In genomic region chr2:117438586-117439371, GRCm38 (mm10) we compare ENCODE assay signal across 8 mouse cellular contexts.
A peak's percentile ranks its signal among the peaks of the same experiment; 100 is the strongest.
DNase-seq lines count a peak whose midpoint lies in the region; ATAC-seq and TF ChIP-seq lines count a peak whose summit lies in the region.

No protein-coding gene starts in this region.

- H3K27me3 ChIP-seq in CH12.LX (replicated peaks), result no peaks in the 10 kb centered on the region
- H3K27me3 ChIP-seq in embryonic facial prominence, embryonic 10.5 days (replicated peaks; ENCODE audit: low read depth, poor library complexity, severe bottlenecking), result no peaks in the 10 kb centered on the region
- no peaks in the 10 kb centered on the region for H3K27me3 ChIP-seq in thymus, adult 2 months (ENCODE audit: control insufficient read depth, insufficient read depth, low read length)

- H3K4me2 ChIP-seq in CH12.LX (ENCODE audit: insufficient read depth, low read depth, poor library complexity, severe bottlenecking), result no peak overlapping the region

- no peak overlapping the region for H3K4me3 ChIP-seq in CH12.LX (replicated peaks in 1 of 3; ENCODE audit: low read depth in 2 of 3, low read length in 2 of 3, poor library complexity in 1 of 3)
- no peak overlapping the region for H3K4me3 ChIP-seq in embryonic facial prominence, embryonic 10.5 days
- H3K4me3 ChIP-seq in lung, adult 2 months (replicated peaks; ENCODE audit: extremely low read depth, low read depth, low read length), result no peak overlapping the region
- no peak overlapping the region for H3K4me3 ChIP-seq in thymus, adult 2 months (ENCODE audit: control insufficient read depth, insufficient read depth, low read length)

- no peak for TF ChIP-seq EP300 in CH12.LX (IDR thresholded peaks at IDR 0.05; ENCODE audit: low read length)

- peaks cover 3% of the 10 kb centered on the region for H3K9me3 ChIP-seq in CH12.LX (replicated peaks; ENCODE audit: low read length)
- H3K9me3 ChIP-seq in embryonic facial prominence, embryonic 10.5 days, result no peaks in the 10 kb centered on the region

- peak; percentile 75 for DNase-seq in CH12.LX (ENCODE audit: extremely low read depth)
- peak; percentile 62 for DNase-seq in adrenal gland, postnatal 25 days
- peak; percentile 73 for DNase-seq in embryonic facial prominence, embryonic 10.5 days (ENCODE audit: low spot score)
- peak; percentile 65 to 69 for DNase-seq in heart, postnatal 36 days
- DNase-seq in large intestine, adult 2 months (ENCODE audit: low read depth, low spot score), result peak; percentile 19
- peak; percentile 46 for DNase-seq in lung, adult 2 months
- peak; percentile 85 for DNase-seq in thymus, adult 2 months

- in situ Hi-C loops in CH12.LX (cut with MboI; ENCODE audit: low pct_ligation_motif_present, low pct_unique_long_range_greater_than_20kb, low sequenced_read_pairs), result no loop called here

- TF ChIP-seq RAD21 in CH12.LX (IDR thresholded peaks at IDR 0.05; ENCODE audit: low read depth, low read length), result peak; percentile 88

- WGBS in embryonic facial prominence, embryonic 10.5 days, result 67% methylated on average over 8 of the region's 8 CpGs
- WGBS in large intestine, adult 2 months, result 57% methylated on average over 8 of the region's 8 CpGs
- WGBS in lung, adult 2 months, result 56% methylated on average over 8 of the region's 8 CpGs
- 9% methylated on average over 8 of the region's 8 CpGs for WGBS in thymus, adult 2 months

- no peak overlapping the region for H3K9ac ChIP-seq in CH12.LX (ENCODE audit: insufficient read depth, low read depth)

- intact Hi-C loops in heart, postnatal 36 days (cut with DNase I), result loop anchor here (1.0 to 5.0 kb wide), 3 partner anchors 96 to 540 kb away; partner anchors contain the start of gene Rasgrp1

- no peak for TF ChIP-seq POLR2A in CH12.LX (IDR thresholded peaks at IDR 0.05; ENCODE audit: low read depth, low read length)
- no peak for TF ChIP-seq POLR2A in lung, adult 2 months (IDR thresholded peaks at IDR 0.05; ENCODE audit: borderline replicate concordance, extremely low read depth, low read depth, low read length)
- TF ChIP-seq POLR2A in thymus, adult 2 months (IDR thresholded peaks at IDR 0.05; ENCODE audit: control insufficient read depth, extremely low read depth, insufficient read depth, low read length, poor library complexity), result no peak

- no peak overlapping the region for H3K27ac ChIP-seq in CH12.LX (ENCODE audit: insufficient read depth, low read depth)
- no peak overlapping the region for H3K27ac ChIP-seq in embryonic facial prominence, embryonic 10.5 days (replicated peaks)
- peak overlapping the region; percentile 90 for H3K27ac ChIP-seq in thymus, adult 2 months (ENCODE audit: control insufficient read depth, insufficient read depth, low read length)

- no peaks in the 10 kb centered on the region for H3K79me2 ChIP-seq in CH12.LX (replicated peaks; ENCODE audit: control insufficient read depth, extremely low read depth, insufficient read depth, poor library complexity, severe bottlenecking)

- dilution Hi-C loops in CH12.LX (cut with MboI; ENCODE audit: extremely low pct_ligation_motif_present, extremely low pct_unique_long_range_greater_than_20kb, low sequenced_read_pairs), result no loop called here

- peak; percentile 87 to 92 for TF ChIP-seq CTCF in CH12.LX (conservative IDR thresholded peaks at IDR 0.05 in 1 of 2, IDR thresholded peaks at IDR 0.05 in 1 of 2; ENCODE audit: low read depth in 2 of 2, low read length in 2 of 2)
- peak; percentile 89 for TF ChIP-seq CTCF in lung, adult 2 months (IDR thresholded peaks at IDR 0.05; ENCODE audit: insufficient read depth, low read length)
- no peak for TF ChIP-seq CTCF in thymus, adult 2 months (IDR thresholded peaks at IDR 0.05; ENCODE audit: borderline replicate concordance, control insufficient read depth, extremely low read depth, insufficient read depth, low read length, poor library complexity)

- ATAC-seq in neutrophil, adult 5-6 weeks (ENCODE audit: extremely low read depth, insufficient number of reproducible peaks, low FRiP score, poor library complexity, severe bottlenecking), result peak; percentile 86

- H3K36me3 ChIP-seq in CH12.LX (replicated peaks in 1 of 2; ENCODE audit: control insufficient read depth in 1 of 2, insufficient read depth in 1 of 2, low read length in 1 of 2), result no peaks in the 10 kb centered on the region
- no peaks in the 10 kb centered on the region for H3K36me3 ChIP-seq in embryonic facial prominence, embryonic 10.5 days (replicated peaks)
- no peaks in the 10 kb centered on the region for H3K36me3 ChIP-seq in thymus, adult 2 months (ENCODE audit: control insufficient read depth, insufficient read depth, low read length)

- peaks cover 5 to 22% of the 10 kb centered on the region in 2 experiments; a peak in 2 of 4 replicates for H3K4me1 ChIP-seq in CH12.LX (ENCODE audit: control insufficient read depth in 1 of 2, insufficient read depth in 2 of 2)
- no peaks in the 10 kb centered on the region for H3K4me1 ChIP-seq in embryonic facial prominence, embryonic 10.5 days
- no peaks in the 10 kb centered on the region for H3K4me1 ChIP-seq in lung, adult 2 months (ENCODE audit: control insufficient read depth, insufficient read depth, low read length)
- peaks cover 34% of the 10 kb centered on the region for H3K4me1 ChIP-seq in thymus, adult 2 months (replicated peaks; ENCODE audit: control insufficient read depth, insufficient read depth, low read length)

TF ChIP-seq in CH12.LX, 34 proteins besides CTCF, POLR2A, EP300 and RAD21:
- peak; percentile 55; the same call in 1 of the 2 replicates for TF ChIP-seq ZC3H11A (IDR thresholded peaks at IDR 0.05; ENCODE audit: low read depth, low read length)
- peak; percentile 94 for TF ChIP-seq SMC3 (IDR thresholded peaks at IDR 0.05; ENCODE audit: low read depth, low read length)
- no peak for TF ChIP-seq ZKSCAN1 (IDR thresholded peaks at IDR 0.05; ENCODE audit: borderline replicate concordance, low read depth, low read length)
TF ChIP-seq in CH12.LX: peak in this region for 2.

Comparison
In these comparisons a context has a peak if more than half of its experiments do, and no peak if none do; other contexts are left out.
1. DNase-seq: peak in every context shown above with its lines; median percentile 85 in thymus, adult 2 months; 75 in CH12.LX; 73 in embryonic facial prominence, embryonic 10.5 days; 67 in heart, postnatal 36 days; 62 in adrenal gland, postnatal 25 days; 46 in lung, adult 2 months; 19 in large intestine, adult 2 months.